Mouse (Mus musculus): ENCODE data around the gene Fam126a. TPM values are rescaled to one million over a fixed set of nuclear protein-coding genes. Genes with fewer than 3 reads are reported as not detected.

Fam126a gene
- total and polyA plus RNA-seq, 3 experiments: 30.0 to 51.1 (median 34.7) TPM

DNA sequence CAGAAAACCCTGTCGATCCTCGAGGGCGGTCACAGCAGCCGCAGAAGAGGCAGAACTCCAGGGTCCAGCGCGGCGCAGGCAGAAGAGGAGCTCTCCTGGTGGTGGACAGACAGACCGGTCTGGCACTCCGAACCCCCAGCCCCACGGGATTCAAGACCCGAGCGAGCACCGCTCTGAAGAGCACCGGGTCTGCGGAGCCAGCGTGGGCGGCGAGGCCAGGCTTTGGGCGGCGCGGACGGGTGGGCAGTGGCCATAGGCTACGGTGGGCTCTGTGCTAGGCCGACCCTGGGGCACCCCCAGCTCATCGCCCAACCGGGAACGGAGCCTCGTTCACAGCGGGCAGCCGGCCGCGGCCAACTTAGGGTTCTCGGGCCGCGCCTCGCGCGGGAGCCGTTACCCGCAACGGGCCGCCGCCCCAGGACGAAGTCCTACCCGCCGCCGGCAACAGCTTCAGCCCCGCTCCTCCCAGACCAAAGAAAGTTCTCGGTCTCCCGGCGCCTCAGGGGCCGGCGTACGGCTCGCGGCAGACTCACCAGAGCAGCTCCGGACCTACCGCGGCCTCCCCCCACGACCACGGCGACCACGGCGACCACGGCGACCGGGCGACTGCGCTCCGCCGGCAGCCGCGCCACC is 428 bp downstream of the Fam126a start:
- H3K9ac ChIP-seq (ENCODE audit: control insufficient read depth, low read depth, low read length, poor library complexity, severe bottlenecking): peak overlapping the region; percentile 87
- H3K9me3 ChIP-seq (replicated peaks; ENCODE audit: insufficient read depth, low read length): no peaks in the 10 kb centered on the region
- TF ChIP-seq UBTF (IDR thresholded peaks at IDR 0.05; ENCODE audit: borderline replicate concordance, insufficient read depth, low read depth, low read length) (peak; percentile 64; the same call in 1 of the 2 replicates), EP300 (IDR thresholded peaks at IDR 0.05; ENCODE audit: low read depth in 1 of 2, low read length in 2 of 2) (no peak)
- H3K4me1 ChIP-seq (ENCODE audit: control insufficient read depth in 1 of 2, insufficient read depth in 2 of 2, low read length in 2 of 2): peaks cover 13 to 19% of the 10 kb centered on the region in 2 experiments
- H3K4me3 ChIP-seq (ENCODE audit: control insufficient read depth in 1 of 2, insufficient read depth in 1 of 2, low read depth in 2 of 2, low read length in 2 of 2): peak overlapping the region; percentile 77 to 93
- peaks cover 29% of the 10 kb centered on the region for H3K79me2 ChIP-seq (ENCODE audit: control insufficient read depth, insufficient read depth, low read length, poor library complexity)
- H3K36me3 ChIP-seq (ENCODE audit: control insufficient read depth in 1 of 2, insufficient read depth in 2 of 2, low read length in 2 of 2): peaks cover 0 to 32% of the 10 kb centered on the region in 2 experiments; a peak in 3 of 4 replicates
- H3K27me3 ChIP-seq (ENCODE audit: control insufficient read depth in 1 of 2, insufficient read depth in 2 of 2, low read length in 2 of 2): no peaks in the 10 kb centered on the region
- peak overlapping the region; percentile 69 for H3K27ac ChIP-seq (ENCODE audit: control insufficient read depth, low read depth, low read length)
- DNase-seq (ENCODE audit: low read depth, low spot score): peak; percentile 67

- H3K27ac ChIP-seq (ENCODE audit: control insufficient read depth, low read depth, low read length): peak overlapping the region; percentile 69
- TF ChIP-seq SIN3A (IDR thresholded peaks at IDR 0.05; ENCODE audit: low read length) (peak; percentile 94), TBP (IDR thresholded peaks at IDR 0.05; ENCODE audit: low read depth, low read length) (peak; percentile 64), KAT2A (conservative IDR thresholded peaks at IDR 0.05; ENCODE audit: low read depth, low read length) (no peak), CTCF (IDR thresholded peaks at IDR 0.05 in 2 of 3, conservative IDR thresholded peaks at IDR 0.05 in 1 of 3; ENCODE audit: control insufficient read depth in 1 of 3, insufficient read depth in 1 of 3, low read depth in 2 of 3, low read length in 3 of 3, poor library complexity in 1 of 3, severe bottlenecking in 1 of 3) (peak; percentile 21 to 34 (median 29); a peak in 4 of 6 replicates), UBTF (IDR thresholded peaks at IDR 0.05; ENCODE audit: borderline replicate concordance, insufficient read depth, low read depth, low read length) (0 out of 2 replicates have a peak, but pooled peaks have one; percentile 61), EP300 (IDR thresholded peaks at IDR 0.05; ENCODE audit: low read depth in 1 of 2, low read length in 2 of 2) (peak; percentile 87 to 94), SMC3 (IDR thresholded peaks at IDR 0.05; ENCODE audit: low read depth, low read length) (peak; percentile 25; the same call in 1 of the 2 replicates), CHD1 (IDR thresholded peaks at IDR 0.05; ENCODE audit: low read depth, low read length) (peak; percentile 86; the same call in 1 of the 2 replicates), ETS1 (IDR thresholded peaks at IDR 0.05; ENCODE audit: low read depth, low read length) (peak; percentile 88), HCFC1 (IDR thresholded peaks at IDR 0.05; ENCODE audit: low read depth, low read length) (peak; percentile 58), BHLHE40 (IDR thresholded peaks at IDR 0.05; ENCODE audit: borderline replicate concordance, low read depth, low read length) (peak; percentile 75), MYB (IDR thresholded peaks at IDR 0.05; ENCODE audit: low read depth, low read length) (peak; percentile 84), NELFE (IDR thresholded peaks at IDR 0.05; ENCODE audit: low read depth, low read length) (peak; percentile 37; the same call in 1 of the 2 replicates), RCOR1 (IDR thresholded peaks at IDR 0.05; ENCODE audit: low read depth, low read length) (peak; percentile 85), MAFK (IDR thresholded peaks at IDR 0.05; ENCODE audit: borderline replicate concordance, low read depth, low read length) (peak; percentile 56; the same call in 1 of the 2 replicates), POLR2AphosphoS5 (IDR thresholded peaks at IDR 0.05; ENCODE audit: borderline replicate concordance, low read depth, low read length) (no peak), ZKSCAN1 (IDR thresholded peaks at IDR 0.05; ENCODE audit: low read depth, low read length) (no peak), MXI1 (IDR thresholded peaks at IDR 0.05; ENCODE audit: low read depth, low read length) (peak; percentile 95), MAZ (IDR thresholded peaks at IDR 0.05; ENCODE audit: low read depth, low read length) (peak; percentile 89), MYC (IDR thresholded peaks at IDR 0.05; ENCODE audit: low read depth, low read length) (peak; percentile 77), USF2 (IDR thresholded peaks at IDR 0.05; ENCODE audit: borderline replicate concordance in 1 of 2, insufficient read depth in 1 of 2, low read depth in 1 of 2, low read length in 2 of 2) (no peak; a peak in 1 of 4 replicates), MEF2A (IDR thresholded peaks at IDR 0.05; ENCODE audit: extremely low read depth, insufficient replicate concordance, low read depth, low read length, poor library complexity, severe bottlenecking) (no peak), USF1 (IDR thresholded peaks at IDR 0.05; ENCODE audit: low read depth, low read length) (no peak), MAX (IDR thresholded peaks at IDR 0.05; ENCODE audit: low read length) (peak; percentile 90), TAL1 (IDR thresholded peaks at IDR 0.05; ENCODE audit: low read length) (peak; percentile 57), GATA1 (IDR thresholded peaks at IDR 0.05; ENCODE audit: low read depth, low read length) (peak; percentile 91), CHD2 (IDR thresholded peaks at IDR 0.05; ENCODE audit: low read length) (peak; percentile 56; the same call in 1 of the 2 replicates), POLR2AphosphoS2 (IDR thresholded peaks at IDR 0.05; ENCODE audit: low read length) (0 out of 2 replicates have a peak, but pooled peaks have one; percentile 41), TCF12 (IDR thresholded peaks at IDR 0.05; ENCODE audit: low read depth, low read length) (peak; percentile 82)
Observed at GRCm38 (mm10) chr5:24029331-24029771, 1.1 kb downstream of the Fam126a start.

More at GRCm38 (mm10) chr5:24029331-24029771, 1.1 kb downstream of the Fam126a start:
- no peaks in the 10 kb centered on the region for H3K9me3 ChIP-seq (replicated peaks; ENCODE audit: insufficient read depth, low read length)
- peaks cover 13 to 19% of the 10 kb centered on the region in 2 experiments for H3K4me1 ChIP-seq (ENCODE audit: control insufficient read depth in 1 of 2, insufficient read depth in 2 of 2, low read length in 2 of 2)
- DNase-seq (ENCODE audit: low read depth, low spot score): peak; percentile 89
- H3K9ac ChIP-seq (ENCODE audit: control insufficient read depth, low read depth, low read length, poor library complexity, severe bottlenecking): peak overlapping the region; percentile 87
- peaks cover 32% of the 10 kb centered on the region for H3K79me2 ChIP-seq (ENCODE audit: control insufficient read depth, insufficient read depth, low read length, poor library complexity)
- peak overlapping the region; percentile 77 to 93 for H3K4me3 ChIP-seq (ENCODE audit: control insufficient read depth in 1 of 2, insufficient read depth in 1 of 2, low read depth in 2 of 2, low read length in 2 of 2)
- no peaks in the 10 kb centered on the region for H3K27me3 ChIP-seq (ENCODE audit: control insufficient read depth in 1 of 2, insufficient read depth in 2 of 2, low read length in 2 of 2)
- H3K36me3 ChIP-seq (ENCODE audit: control insufficient read depth in 1 of 2, insufficient read depth in 2 of 2, low read length in 2 of 2): peaks cover 0 to 30% of the 10 kb centered on the region in 2 experiments; a peak in 3 of 4 replicates
